Mouse (Mus musculus): ENCODE measurements around the gene AC141477.1. TPM values are rescaled to one million over a fixed set of nuclear protein-coding genes. Genes with fewer than 3 reads are reported as not detected.

Gene AC141477.1
- polyA plus RNA-seq, 1 experiment from 2014 or later = not detected

DNA sequence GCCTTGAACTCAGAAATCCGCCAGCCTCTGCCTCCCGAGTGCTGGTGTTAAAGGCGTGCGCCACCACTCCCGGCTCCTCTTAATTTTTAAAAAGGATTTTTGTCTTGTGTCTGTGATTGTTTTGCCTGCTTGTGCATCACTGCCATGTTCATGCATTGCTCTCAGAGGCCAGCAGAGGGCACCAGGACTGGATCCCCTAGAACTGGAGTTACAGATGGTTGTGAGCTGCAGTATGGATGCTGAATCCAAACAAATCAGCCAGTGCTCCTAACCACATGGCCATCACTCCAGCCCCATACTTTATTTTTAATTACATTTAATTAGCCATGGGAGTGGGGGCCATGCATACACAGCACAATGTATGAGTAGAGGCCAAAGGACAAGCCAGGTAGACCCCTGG is 15.0 kb upstream of the AC141477.1 start:
- no peak for ATAC-seq (replicated peaks; ENCODE audit: insufficient number of reproducible peaks, insufficient read depth, low FRiP score, low read depth)
- WGBS = 68% methylated on average over 5 of the region's 5 CpGs

DNA sequence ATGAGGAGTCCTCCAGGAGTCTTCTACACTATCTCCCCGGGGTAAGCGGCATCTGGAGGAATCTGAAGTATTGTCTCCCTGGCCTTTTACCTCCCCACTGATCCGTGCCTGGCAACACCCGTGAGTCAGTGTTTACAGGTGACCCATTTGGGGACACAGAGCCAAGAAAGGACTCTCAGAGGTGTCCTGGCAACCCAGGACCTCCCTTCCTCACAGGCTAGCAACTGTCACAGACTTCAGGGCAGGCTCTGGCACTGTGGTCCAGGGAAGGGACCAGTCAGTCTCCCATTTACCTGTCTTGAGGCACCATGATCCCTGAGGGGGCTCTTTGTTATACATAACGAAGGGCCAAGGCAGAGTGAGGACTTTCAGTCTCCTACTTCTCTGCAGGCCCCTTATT is 8.6 kb upstream of the AC141477.1 start, which contains the start of gene 2610028H24Rik:
Gene 2610028H24Rik, plus strand, starts transcription at position 231 of the 400 bp plus-strand sequence.
- no peaks in the 10 kb centered on the region for H3K36me3 ChIP-seq
- ATAC-seq (replicated peaks; ENCODE audit: insufficient number of reproducible peaks, insufficient read depth, low FRiP score, low read depth) = no peak
- no peak within 1 kb of the TSS for H3K9ac ChIP-seq
- no peak within 1 kb of the TSS for H3K4me3 ChIP-seq
- H3K9me3 ChIP-seq (replicated peaks) = no peaks in the 10 kb centered on the region
- peak within 1 kb of the TSS; percentile 53 for H3K27ac ChIP-seq
- 65% methylated on average over 5 of the region's 5 CpGs for WGBS
- H3K27me3 ChIP-seq = no peaks in the 10 kb centered on the region
- H3K4me1 ChIP-seq (replicated peaks) = peaks cover 22% of the 10 kb centered on the region
- H3K4me2 ChIP-seq = no peak within 1 kb of the TSS

More for the DNA sequence above, 15.0 kb upstream of the AC141477.1 start:
- Histone ChIP-seq H3K27ac (no peak overlapping the region), H3K4me1 (replicated peaks) (no peaks in the 10 kb centered on the region), H3K27me3 (no peaks in the 10 kb centered on the region), H3K9me3 (replicated peaks) (no peaks in the 10 kb centered on the region; the same call in 1 of the 2 replicates), H3K9ac (no peak overlapping the region), H3K4me2 (no peak overlapping the region), H3K4me3 (no peak overlapping the region), H3K36me3 (no peaks in the 10 kb centered on the region)

DNA sequence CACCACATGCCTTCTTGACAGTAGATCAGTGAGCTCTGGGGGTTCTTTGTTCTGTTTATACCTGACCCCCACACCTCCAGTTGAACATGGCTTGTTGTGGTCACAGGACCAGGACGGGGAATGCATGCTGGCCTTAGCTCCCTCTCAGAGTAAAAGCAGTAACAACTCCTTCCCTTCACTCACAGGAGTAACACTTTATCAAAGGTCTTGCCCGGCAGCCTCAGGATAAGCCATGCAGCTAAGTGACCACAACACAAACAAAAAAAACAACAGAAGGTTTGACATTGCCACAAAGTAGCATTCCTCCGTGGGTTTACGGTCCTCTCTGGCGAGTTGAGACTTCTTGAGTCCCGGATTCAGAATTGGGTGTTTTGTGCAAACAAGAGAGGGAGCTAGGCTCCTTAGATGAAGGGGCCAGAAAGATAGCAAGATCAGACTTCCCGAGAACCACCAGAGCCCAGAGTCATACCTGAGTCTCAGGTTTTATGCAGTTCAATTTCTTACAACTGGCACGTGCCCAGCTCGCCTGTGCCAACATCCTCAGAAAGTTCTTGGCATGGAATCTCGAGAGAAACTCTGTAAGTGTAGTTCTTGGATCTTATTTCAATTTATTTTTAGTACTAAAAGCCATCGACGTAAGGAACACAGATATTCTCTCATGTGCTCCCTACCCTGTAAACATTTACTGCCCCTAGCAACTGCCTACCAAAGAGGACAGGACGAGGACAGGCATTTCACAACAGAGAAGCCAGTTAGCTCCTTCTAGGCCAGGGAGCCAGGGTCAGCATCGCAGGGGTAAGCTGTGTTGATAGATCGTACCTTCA is 7.4 kb upstream of the AC141477.1 start:
- Histone ChIP-seq H3K4me1 (replicated peaks) (peaks cover 29% of the 10 kb centered on the region), H3K4me2 (no peak overlapping the region), H3K27ac (peak overlapping the region; percentile 53), H3K36me3 (no peaks in the 10 kb centered on the region), H3K4me3 (no peak overlapping the region), H3K9ac (no peak overlapping the region), H3K27me3 (no peaks in the 10 kb centered on the region), H3K9me3 (replicated peaks) (no peaks in the 10 kb centered on the region)
- WGBS = 57% methylated on average over 15 of the region's 15 CpGs
- ATAC-seq (replicated peaks; ENCODE audit: insufficient number of reproducible peaks, insufficient read depth, low FRiP score, low read depth) = no peak

DNA sequence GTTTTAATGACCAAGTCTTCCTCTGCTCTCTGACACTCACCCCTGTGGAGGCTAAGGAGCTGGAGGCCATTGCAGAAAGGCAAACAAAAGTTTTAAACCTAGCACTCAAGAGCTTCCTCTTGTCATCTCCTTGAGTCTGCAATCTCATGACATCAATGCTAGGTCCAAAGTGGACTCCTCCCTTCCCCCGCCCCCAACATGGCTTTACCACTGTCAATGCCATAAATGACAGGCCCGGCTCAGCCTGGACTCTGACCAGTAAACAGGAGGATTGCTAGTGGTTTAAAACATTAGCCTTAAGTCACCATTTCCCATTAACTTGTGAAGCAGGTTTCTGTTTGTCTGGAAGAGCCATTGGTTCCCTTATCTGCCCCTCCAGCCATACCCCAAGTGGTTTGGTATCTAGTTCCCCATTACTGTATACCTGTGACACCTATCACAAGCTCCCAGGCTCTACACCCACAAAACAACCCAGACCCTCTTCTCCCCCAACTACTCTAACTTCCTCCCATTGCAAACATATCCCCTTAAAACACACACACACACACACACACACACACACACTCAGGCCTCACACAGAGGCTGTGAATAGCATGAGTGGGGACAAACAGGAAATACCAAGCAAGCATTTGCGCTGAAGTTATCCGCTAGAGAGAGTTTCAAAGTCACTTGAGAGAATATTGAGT is 5.9 kb upstream of the AC141477.1 start:
- Histone ChIP-seq H3K4me1 (replicated peaks) (peaks cover 36% of the 10 kb centered on the region), H3K36me3 (no peaks in the 10 kb centered on the region), H3K27me3 (no peaks in the 10 kb centered on the region), H3K9ac (no peak overlapping the region), H3K27ac (peak overlapping the region; percentile 53), H3K9me3 (replicated peaks) (no peaks in the 10 kb centered on the region), H3K4me2 (no peak overlapping the region), H3K4me3 (no peak overlapping the region)
- no peak for ATAC-seq (replicated peaks; ENCODE audit: insufficient number of reproducible peaks, insufficient read depth, low FRiP score, low read depth)
- 64% methylated on average over 4 of the region's 4 CpGs for WGBS

DNA sequence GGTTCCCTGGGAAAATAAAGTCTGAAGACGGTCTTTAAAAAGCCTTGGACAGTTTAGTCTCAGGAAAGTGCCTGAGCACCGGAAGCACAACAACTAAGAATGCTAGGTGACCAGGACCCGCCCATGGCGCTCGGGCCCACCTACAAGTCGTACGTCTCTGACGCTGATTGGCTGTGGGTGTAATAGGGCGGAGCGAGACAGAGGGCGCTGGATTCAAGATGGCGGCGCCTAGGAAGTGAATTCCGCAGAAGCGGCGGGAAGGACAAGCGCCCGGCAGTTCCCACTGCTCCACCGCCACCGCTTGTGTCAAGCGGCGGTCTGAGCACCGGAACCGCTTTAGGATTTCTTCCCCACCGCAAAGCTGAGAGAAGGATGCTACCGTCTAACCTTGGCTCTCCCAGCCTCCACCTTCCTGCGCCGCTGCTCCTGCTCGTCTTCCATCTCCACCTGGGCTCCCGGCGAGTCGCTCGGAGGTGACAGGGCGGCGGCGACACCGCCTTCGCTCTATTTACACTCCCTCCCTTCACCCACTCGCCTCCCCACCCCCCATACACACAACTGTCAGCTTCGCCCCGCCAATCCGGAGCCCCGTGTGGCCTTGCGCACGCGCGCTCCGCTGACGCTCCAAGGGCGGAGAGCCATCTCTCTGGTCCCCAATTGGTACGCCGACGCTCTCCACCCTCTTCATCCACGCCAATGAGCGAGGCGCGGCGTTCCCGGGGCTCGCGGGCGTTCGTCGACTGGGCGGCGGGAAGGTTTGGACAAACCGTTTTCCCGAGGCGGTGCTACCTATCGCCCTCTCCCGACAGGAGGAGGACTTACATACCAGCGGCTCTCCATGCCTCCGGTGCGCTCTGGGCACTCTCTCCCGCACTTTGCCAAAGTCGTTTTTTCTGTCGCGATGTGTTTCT is 2.2 kb upstream of the AC141477.1 start, which contains the start of gene Pcnt:
Gene Pcnt, minus strand, starts transcription at position 609 of the 911 bp plus-strand sequence.
- WGBS = under 1% methylated on average over 78 of the region's 78 CpGs
- peak; percentile 98 for ATAC-seq (replicated peaks; ENCODE audit: insufficient number of reproducible peaks, insufficient read depth, low FRiP score, low read depth)

DNA sequence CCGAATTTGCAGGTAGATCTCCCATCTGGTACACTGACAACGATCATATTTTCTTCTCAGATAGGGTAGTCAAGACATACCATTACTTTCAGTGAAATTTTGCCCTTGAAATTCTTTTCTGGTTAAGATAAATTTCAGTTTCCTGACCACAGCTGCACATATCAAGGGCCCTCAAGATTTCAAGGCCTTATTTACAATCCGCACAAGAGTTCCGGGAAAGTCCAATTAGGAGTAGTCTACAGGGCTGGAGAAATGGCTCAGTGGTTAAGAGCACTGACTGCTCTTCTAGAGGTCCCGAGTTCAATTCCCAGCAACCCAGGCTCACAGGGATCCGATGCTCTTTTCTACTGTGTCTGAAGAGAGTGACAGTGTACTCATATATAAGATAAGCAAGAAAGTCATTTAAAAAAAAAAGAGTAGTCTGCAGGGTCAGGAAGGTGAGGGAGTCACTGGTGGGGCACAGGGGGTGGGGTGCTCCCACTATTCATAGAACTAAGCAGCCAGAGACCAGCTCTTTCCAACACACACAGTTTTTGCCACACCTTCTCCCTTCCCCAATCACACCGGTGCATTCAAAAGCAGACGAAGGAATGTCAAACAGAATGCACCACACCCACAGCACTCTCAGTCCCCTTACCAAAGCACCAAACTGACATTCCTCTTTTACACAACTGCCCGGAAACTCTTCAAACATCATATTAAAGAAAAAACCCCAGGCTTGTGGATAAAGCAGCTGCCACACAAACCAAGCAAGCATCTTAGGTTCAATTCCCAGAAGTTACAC is 945 bp downstream of the AC141477.1 start:
- Histone ChIP-seq H3K4me2 (no peak overlapping the region), H3K36me3 (peaks cover 54% of the 10 kb centered on the region), H3K4me3 (no peak overlapping the region), H3K4me1 (replicated peaks) (peaks cover 20% of the 10 kb centered on the region), H3K27ac (no peak overlapping the region), H3K9ac (no peak overlapping the region), H3K27me3 (no peaks in the 10 kb centered on the region), H3K9me3 (replicated peaks) (no peaks in the 10 kb centered on the region)
- no peak for ATAC-seq (replicated peaks; ENCODE audit: insufficient number of reproducible peaks, insufficient read depth, low FRiP score, low read depth)
- 91% methylated on average over 9 of the region's 9 CpGs for WGBS

More for the DNA sequence above, 2.2 kb upstream of the AC141477.1 start, which contains the start of gene Pcnt:
- Histone ChIP-seq H3K27ac (peak within 1 kb of the TSS; percentile 98), H3K4me1 (replicated peaks) (peaks cover 32% of the 10 kb centered on the region), H3K36me3 (peaks cover 23% of the 10 kb centered on the region), H3K4me3 (peak within 1 kb of the TSS; percentile 85), H3K9ac (peak within 1 kb of the TSS; percentile 80), H3K4me2 (peak within 1 kb of the TSS; percentile 83), H3K9me3 (replicated peaks) (no peaks in the 10 kb centered on the region), H3K27me3 (no peaks in the 10 kb centered on the region)

DNA sequence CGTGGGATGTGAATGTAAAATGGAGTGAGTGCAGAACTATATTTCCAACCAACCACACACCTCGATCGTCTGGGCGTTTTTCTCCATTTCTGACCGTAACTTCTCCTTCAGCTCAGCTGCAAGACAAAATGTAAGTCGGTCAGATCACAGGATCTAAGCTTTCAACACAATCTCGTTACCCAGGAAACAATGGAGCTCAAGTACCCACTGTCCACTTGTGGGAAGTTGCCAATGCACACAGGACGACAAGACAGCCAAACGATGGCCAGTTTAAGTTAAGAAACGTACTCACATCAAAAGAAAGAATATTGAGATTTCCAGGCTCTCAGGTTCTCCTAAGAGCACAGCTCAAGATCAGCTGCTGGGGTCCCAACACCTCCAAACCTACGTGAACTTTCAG is 6.3 kb downstream of the AC141477.1 start:
- Histone ChIP-seq H3K27ac (no peak overlapping the region), H3K9ac (no peak overlapping the region), H3K4me1 (replicated peaks) (no peaks in the 10 kb centered on the region), H3K4me3 (no peak overlapping the region), H3K4me2 (no peak overlapping the region), H3K9me3 (replicated peaks) (no peaks in the 10 kb centered on the region), H3K36me3 (peaks cover 94% of the 10 kb centered on the region), H3K27me3 (no peaks in the 10 kb centered on the region)
- 87% methylated on average over 11 of the region's 11 CpGs for WGBS
- ATAC-seq (replicated peaks; ENCODE audit: insufficient number of reproducible peaks, insufficient read depth, low FRiP score, low read depth) = no peak

DNA sequence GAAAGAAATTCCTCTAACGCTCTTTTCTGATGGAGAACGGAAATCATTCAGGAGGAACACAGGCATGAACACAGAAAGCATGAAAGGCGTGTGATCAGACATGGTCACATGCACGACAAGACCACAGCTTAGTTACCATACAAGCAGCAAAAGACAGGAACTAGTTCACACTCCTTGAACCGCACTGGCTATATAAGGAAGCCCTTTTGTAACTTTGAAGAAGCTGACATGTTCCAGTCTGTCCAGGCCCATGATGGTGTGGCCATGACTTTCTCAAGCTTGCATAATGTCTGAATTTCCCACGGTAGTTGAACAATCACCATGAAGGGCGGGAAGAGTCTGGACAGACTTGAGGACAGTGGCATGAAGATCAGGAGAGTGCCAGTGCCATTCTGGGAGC is 14.6 kb downstream of the AC141477.1 start:
- Histone ChIP-seq H3K4me1 (replicated peaks) (no peaks in the 10 kb centered on the region), H3K4me3 (no peak overlapping the region), H3K27me3 (no peaks in the 10 kb centered on the region), H3K9ac (no peak overlapping the region), H3K36me3 (peaks cover 80% of the 10 kb centered on the region), H3K27ac (no peak overlapping the region), H3K9me3 (replicated peaks) (no peaks in the 10 kb centered on the region), H3K4me2 (no peak overlapping the region)
- 95% methylated on average over 7 of the region's 7 CpGs for WGBS
- no peak for ATAC-seq (replicated peaks; ENCODE audit: insufficient number of reproducible peaks, insufficient read depth, low FRiP score, low read depth)

DNA sequence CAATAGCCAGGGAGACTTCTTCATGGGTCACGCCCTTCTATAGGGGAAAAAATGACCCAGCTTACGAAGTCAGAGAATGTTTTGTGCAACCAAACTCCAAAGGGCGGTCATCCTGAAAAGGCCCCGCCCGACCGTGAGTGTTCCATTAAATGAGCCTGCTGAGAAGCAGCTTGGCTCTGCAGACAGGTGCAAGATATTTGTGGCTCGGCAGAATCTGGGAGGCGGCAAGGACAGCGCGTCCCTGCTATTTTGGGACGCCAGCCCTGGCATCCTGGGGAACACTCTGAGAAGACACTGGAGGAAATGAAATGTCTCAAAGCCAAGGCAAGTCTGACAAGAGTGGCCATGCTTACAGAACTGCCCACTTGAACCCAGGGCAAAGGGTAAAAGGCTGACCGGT is 23.4 kb downstream of the AC141477.1 start:
- no peak overlapping the region for H3K4me3 ChIP-seq
- peaks cover 71% of the 10 kb centered on the region for H3K36me3 ChIP-seq
- H3K27me3 ChIP-seq = no peaks in the 10 kb centered on the region
- H3K4me1 ChIP-seq (replicated peaks) = peaks cover 5% of the 10 kb centered on the region
- peak overlapping the region; percentile 93 for H3K27ac ChIP-seq
- WGBS = 52% methylated on average over 12 of the region's 12 CpGs
- H3K9me3 ChIP-seq (replicated peaks) = no peaks in the 10 kb centered on the region
- H3K4me2 ChIP-seq = 0 out of 2 replicates have a peak overlapping the region, but pooled peaks have one; percentile 14
- H3K9ac ChIP-seq = 0 out of 2 replicates have a peak overlapping the region, but pooled peaks have one; percentile 20
- ATAC-seq (replicated peaks; ENCODE audit: insufficient number of reproducible peaks, insufficient read depth, low FRiP score, low read depth) = peak; percentile 89

DNA sequence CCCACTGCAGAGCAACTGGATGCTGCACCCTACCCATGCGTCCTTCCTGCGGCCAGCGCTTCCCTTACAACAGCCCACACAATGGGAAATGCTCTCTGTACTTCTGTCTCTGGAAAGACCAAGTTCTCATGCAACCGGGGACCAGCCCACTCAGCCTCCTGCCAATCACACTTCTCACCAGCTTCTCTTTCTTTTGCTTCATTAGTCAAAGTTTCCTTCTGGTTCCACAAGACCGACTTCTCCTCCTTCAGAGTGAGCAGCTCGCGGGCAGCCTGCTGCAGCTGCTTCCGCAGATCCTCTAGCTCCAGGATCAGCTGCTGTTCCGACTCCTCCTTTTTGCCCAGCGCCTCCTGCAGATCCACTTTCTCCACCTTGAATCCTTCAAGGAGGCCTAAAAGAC is 31.7 kb downstream of the AC141477.1 start:
- H3K27me3 ChIP-seq = no peaks in the 10 kb centered on the region
- ATAC-seq (replicated peaks; ENCODE audit: insufficient number of reproducible peaks, insufficient read depth, low FRiP score, low read depth) = no peak
- H3K27ac ChIP-seq = no peak overlapping the region
- H3K4me3 ChIP-seq = no peak overlapping the region
- no peak overlapping the region for H3K4me2 ChIP-seq
- H3K4me1 ChIP-seq (replicated peaks) = no peaks in the 10 kb centered on the region
- H3K9me3 ChIP-seq (replicated peaks) = no peaks in the 10 kb centered on the region
- peaks cover 80% of the 10 kb centered on the region for H3K36me3 ChIP-seq
- H3K9ac ChIP-seq = no peak overlapping the region
- 95% methylated on average over 10 of the region's 10 CpGs for WGBS

Measured in heart, embryonic 15.5 days (tissue).